Mouse (Mus musculus): ENCODE results near the gene Cux2. TPM values are rescaled to one million over a fixed set of nuclear protein-coding genes. Genes with fewer than 3 reads are reported as not detected.

The Cux2 gene
- polyA plus RNA-seq, 1 experiment from 2014 or later: 14.6 TPM

DNA sequence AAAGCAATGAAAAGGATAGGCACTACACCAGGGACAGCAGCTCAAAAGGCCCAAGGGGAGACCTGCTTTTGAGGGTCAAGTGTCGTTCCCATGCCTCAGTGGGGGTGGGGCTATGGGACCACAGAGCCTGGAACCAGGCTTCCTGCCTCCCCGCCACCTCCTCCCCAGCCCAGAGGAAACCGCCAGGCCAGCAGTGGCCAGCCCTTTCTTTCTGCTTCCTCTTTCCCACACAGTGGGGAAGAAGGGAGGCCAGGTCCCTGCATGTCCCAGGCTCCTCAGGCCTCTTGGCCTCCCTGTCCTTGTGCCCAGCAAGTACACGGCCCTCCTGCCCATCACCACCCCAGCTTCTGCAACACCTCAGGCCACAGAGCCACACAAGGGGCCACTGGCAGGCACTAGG, 225.8 kb downstream of the Cux2 start:
- peaks cover 49% of the 10 kb centered on the region for H3K36me3 ChIP-seq (ENCODE audit: control insufficient read depth, insufficient read depth, low read length)
- WGBS: 60% methylated on average over 4 of the region's 4 CpGs
- H3K4me3 ChIP-seq (ENCODE audit: low read depth, low read length): no peak overlapping the region
- H3K9me3 ChIP-seq (ENCODE audit: control insufficient read depth, low read length): no peaks in the 10 kb centered on the region
- H3K27ac ChIP-seq (ENCODE audit: low read depth): no peak overlapping the region; the same call in 1 of the 2 replicates
- no peak overlapping the region for H3K4me2 ChIP-seq (ENCODE audit: low read length)
- no peak overlapping the region for H3K9ac ChIP-seq (ENCODE audit: low read length)
- ATAC-seq (replicated peaks; ENCODE audit: low FRiP score, low TSS enrichment, low read depth) (no peak; the same call in 1 of the 2 replicates), DNase-seq (ENCODE audit: low spot score) (no peak)
- no peaks in the 10 kb centered on the region; the same call in 1 of the 2 replicates for H3K4me1 ChIP-seq (replicated peaks; ENCODE audit: control insufficient read depth, insufficient read depth, low read length)
- no peaks in the 10 kb centered on the region; the same call in 1 of the 2 replicates for H3K27me3 ChIP-seq (replicated peaks; ENCODE audit: control insufficient read depth, insufficient read depth, low read length)

DNA sequence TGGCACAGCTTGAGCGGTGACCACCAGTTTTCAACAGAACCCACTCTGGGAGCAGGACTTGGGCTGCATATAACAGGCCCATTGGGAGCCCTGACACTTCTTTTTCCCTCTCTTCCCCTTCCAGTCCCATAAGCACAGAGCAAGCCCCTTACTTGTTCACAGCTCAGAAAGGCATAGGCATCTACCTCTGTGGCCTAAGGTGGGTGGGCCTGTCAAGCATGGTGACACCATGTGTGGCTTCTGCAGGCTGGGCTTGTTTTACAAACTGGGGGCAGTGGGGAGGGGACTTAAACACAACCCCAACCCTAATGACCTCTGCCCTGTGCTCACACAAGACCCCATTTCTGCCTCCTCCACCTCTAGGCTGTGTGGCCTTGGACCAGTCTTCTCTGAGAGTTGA, 226.2 kb downstream of the Cux2 start:
- no peak overlapping the region for H3K4me3 ChIP-seq (ENCODE audit: low read depth, low read length)
- no peaks in the 10 kb centered on the region for H3K4me1 ChIP-seq (replicated peaks; ENCODE audit: control insufficient read depth, insufficient read depth, low read length)
- peaks cover 54% of the 10 kb centered on the region for H3K36me3 ChIP-seq (ENCODE audit: control insufficient read depth, insufficient read depth, low read length)
- DNase-seq (ENCODE audit: low spot score): no peak
- no peak overlapping the region for H3K4me2 ChIP-seq (ENCODE audit: low read length)
- H3K27me3 ChIP-seq (replicated peaks; ENCODE audit: control insufficient read depth, insufficient read depth, low read length): no peaks in the 10 kb centered on the region; the same call in 1 of the 2 replicates
- H3K9ac ChIP-seq (ENCODE audit: low read length): no peak overlapping the region
- WGBS: 95% methylated on average over 1 of the region's 1 CpGs
- no peaks in the 10 kb centered on the region for H3K9me3 ChIP-seq (ENCODE audit: control insufficient read depth, low read length)
- no peak overlapping the region for H3K27ac ChIP-seq (ENCODE audit: low read depth)
- ATAC-seq (replicated peaks; ENCODE audit: low FRiP score, low TSS enrichment, low read depth): no peak

- Histone ChIP-seq H3K4me2 (ENCODE audit: low read length) (no peak overlapping the region), H3K4me3 (ENCODE audit: low read depth, low read length) (no peak overlapping the region), H3K36me3 (ENCODE audit: control insufficient read depth, insufficient read depth, low read length) (peaks cover 56% of the 10 kb centered on the region), H3K4me1 (replicated peaks; ENCODE audit: control insufficient read depth, insufficient read depth, low read length) (no peaks in the 10 kb centered on the region), H3K9me3 (ENCODE audit: control insufficient read depth, low read length) (no peaks in the 10 kb centered on the region), H3K9ac (ENCODE audit: low read length) (no peak overlapping the region), H3K27me3 (replicated peaks; ENCODE audit: control insufficient read depth, insufficient read depth, low read length) (no peaks in the 10 kb centered on the region), H3K27ac (ENCODE audit: low read depth) (no peak overlapping the region)
- no peak for DNase-seq (ENCODE audit: low spot score)
- ATAC-seq (replicated peaks; ENCODE audit: low FRiP score, low TSS enrichment, low read depth): no peak
- 79% methylated on average over 7 of the region's 7 CpGs for WGBS
Observed at GRCm38 (mm10) chr5:121822786-121823505, 227.0 kb downstream of the Cux2 start.

- Histone ChIP-seq H3K36me3 (ENCODE audit: control insufficient read depth, insufficient read depth, low read length) (peaks cover 61% of the 10 kb centered on the region), H3K27me3 (replicated peaks; ENCODE audit: control insufficient read depth, insufficient read depth, low read length) (no peaks in the 10 kb centered on the region), H3K4me2 (ENCODE audit: low read length) (no peak overlapping the region), H3K4me1 (replicated peaks; ENCODE audit: control insufficient read depth, insufficient read depth, low read length) (no peaks in the 10 kb centered on the region), H3K27ac (ENCODE audit: low read depth) (no peak overlapping the region), H3K9ac (ENCODE audit: low read length) (no peak overlapping the region), H3K9me3 (ENCODE audit: control insufficient read depth, low read length) (no peaks in the 10 kb centered on the region), H3K4me3 (ENCODE audit: low read depth, low read length) (no peak overlapping the region)
- ATAC-seq (replicated peaks; ENCODE audit: low FRiP score, low TSS enrichment, low read depth): no peak
- no peak for DNase-seq (ENCODE audit: low spot score)
- 75% methylated on average over 5 of the region's 5 CpGs for WGBS
Observed at GRCm38 (mm10) chr5:121821552-121821951, 228.3 kb downstream of the Cux2 start.

DNA sequence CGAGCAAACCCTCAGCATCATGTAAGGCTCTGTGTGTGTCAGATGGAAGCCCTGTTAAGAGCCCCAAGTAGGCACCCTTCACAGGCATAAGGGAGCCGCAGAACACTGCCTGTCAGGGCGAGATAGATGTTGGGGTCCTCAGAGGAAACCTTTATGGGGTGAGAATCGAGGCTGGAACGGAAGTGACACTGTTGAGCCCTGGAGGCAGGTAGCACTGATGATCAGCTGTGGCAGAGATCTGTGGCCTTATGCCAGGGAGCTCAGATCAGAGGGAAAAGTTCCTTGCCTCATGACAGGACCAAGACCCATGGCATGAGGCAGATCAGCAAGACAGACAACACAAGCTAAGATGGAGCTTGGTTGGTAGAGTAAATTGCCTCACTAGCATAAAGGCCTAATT, 228.8 kb downstream of the Cux2 start:
- Histone ChIP-seq H3K27ac (ENCODE audit: low read depth) (no peak overlapping the region), H3K27me3 (replicated peaks; ENCODE audit: control insufficient read depth, insufficient read depth, low read length) (no peaks in the 10 kb centered on the region), H3K9me3 (ENCODE audit: control insufficient read depth, low read length) (no peaks in the 10 kb centered on the region), H3K4me1 (replicated peaks; ENCODE audit: control insufficient read depth, insufficient read depth, low read length) (no peaks in the 10 kb centered on the region), H3K36me3 (ENCODE audit: control insufficient read depth, insufficient read depth, low read length) (peaks cover 62% of the 10 kb centered on the region), H3K4me2 (ENCODE audit: low read length) (no peak overlapping the region), H3K4me3 (ENCODE audit: low read depth, low read length) (no peak overlapping the region), H3K9ac (ENCODE audit: low read length) (no peak overlapping the region)
- WGBS: 84% methylated on average over 5 of the region's 5 CpGs
- DNase-seq (ENCODE audit: low spot score) (no peak), ATAC-seq (replicated peaks; ENCODE audit: low FRiP score, low TSS enrichment, low read depth) (no peak)

DNA sequence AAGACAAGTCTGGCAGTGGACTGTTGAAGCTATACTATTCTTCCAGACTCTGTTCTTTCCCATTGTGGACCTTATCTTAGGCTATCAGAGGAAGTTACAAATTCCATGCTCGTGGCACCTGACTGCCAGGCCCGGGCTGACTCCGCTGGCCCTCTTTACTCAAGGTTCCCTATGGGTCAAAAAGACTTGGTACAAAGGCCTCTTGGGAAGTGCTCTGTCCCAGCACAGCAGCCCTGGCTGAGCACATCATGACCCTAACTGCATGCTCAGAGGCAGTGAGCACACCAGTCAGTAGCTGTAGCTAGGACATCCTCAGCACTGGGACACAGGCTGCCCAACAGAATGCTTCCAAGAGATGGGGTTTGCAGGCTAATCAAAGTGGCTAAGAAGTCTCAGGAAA, 229.2 kb downstream of the Cux2 start:
- DNase-seq (ENCODE audit: low spot score) (no peak), ATAC-seq (replicated peaks; ENCODE audit: low FRiP score, low TSS enrichment, low read depth) (no peak)
- H3K36me3 ChIP-seq (ENCODE audit: control insufficient read depth, insufficient read depth, low read length): peaks cover 66% of the 10 kb centered on the region
- 81% methylated on average over 3 of the region's 3 CpGs for WGBS
- H3K4me1 ChIP-seq (replicated peaks; ENCODE audit: control insufficient read depth, insufficient read depth, low read length): no peaks in the 10 kb centered on the region
- no peak overlapping the region for H3K4me2 ChIP-seq (ENCODE audit: low read length)
- no peak overlapping the region for H3K9ac ChIP-seq (ENCODE audit: low read length)
- no peak overlapping the region for H3K4me3 ChIP-seq (ENCODE audit: low read depth, low read length)
- H3K27ac ChIP-seq (ENCODE audit: low read depth): no peak overlapping the region
- H3K27me3 ChIP-seq (replicated peaks; ENCODE audit: control insufficient read depth, insufficient read depth, low read length): no peaks in the 10 kb centered on the region
- H3K9me3 ChIP-seq (ENCODE audit: control insufficient read depth, low read length): no peaks in the 10 kb centered on the region

- peaks cover 67% of the 10 kb centered on the region for H3K36me3 ChIP-seq (ENCODE audit: control insufficient read depth, insufficient read depth, low read length)
- ATAC-seq (replicated peaks; ENCODE audit: low FRiP score, low TSS enrichment, low read depth): no peak
- H3K27ac ChIP-seq (ENCODE audit: low read depth): no peak overlapping the region
Observed at GRCm38 (mm10) chr5:121820161-121820560, 229.7 kb downstream of the Cux2 start.

DNA sequence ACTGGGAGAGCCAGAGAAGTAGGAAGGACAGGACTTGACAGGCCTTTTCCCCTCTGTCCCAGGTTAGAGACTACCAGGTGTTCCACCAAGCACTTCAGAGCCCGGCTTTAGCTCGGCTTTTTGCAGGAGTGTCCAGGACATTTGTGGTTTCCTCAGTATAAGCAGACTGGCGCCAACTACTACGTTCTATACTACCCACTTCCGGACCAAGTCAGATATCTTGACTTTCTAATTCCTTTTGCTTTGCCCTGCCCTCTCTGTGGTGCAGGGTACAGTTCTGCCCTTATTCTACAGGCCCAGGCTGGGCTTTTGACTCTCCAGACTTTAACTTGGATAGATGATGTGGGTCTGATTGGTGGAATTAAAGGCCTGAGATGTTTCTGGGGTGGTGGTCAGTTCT, 230.3 kb downstream of the Cux2 start:
- Histone ChIP-seq H3K27me3 (replicated peaks; ENCODE audit: control insufficient read depth, insufficient read depth, low read length) (no peaks in the 10 kb centered on the region), H3K4me3 (ENCODE audit: low read depth, low read length) (no peak overlapping the region), H3K9ac (ENCODE audit: low read length) (no peak overlapping the region), H3K27ac (ENCODE audit: low read depth) (no peak overlapping the region), H3K36me3 (ENCODE audit: control insufficient read depth, insufficient read depth, low read length) (peaks cover 71% of the 10 kb centered on the region), H3K4me2 (ENCODE audit: low read length) (no peak overlapping the region), H3K9me3 (ENCODE audit: control insufficient read depth, low read length) (no peaks in the 10 kb centered on the region), H3K4me1 (replicated peaks; ENCODE audit: control insufficient read depth, insufficient read depth, low read length) (no peaks in the 10 kb centered on the region)
- DNase-seq (ENCODE audit: low spot score): no peak
- ATAC-seq (replicated peaks; ENCODE audit: low FRiP score, low TSS enrichment, low read depth): no peak
- WGBS: 93% methylated on average over 5 of the region's 5 CpGs

More at GRCm38 (mm10) chr5:121820161-121820560, 229.7 kb downstream of the Cux2 start:
- Histone ChIP-seq H3K9me3 (ENCODE audit: control insufficient read depth, low read length) (no peaks in the 10 kb centered on the region), H3K4me2 (ENCODE audit: low read length) (no peak overlapping the region), H3K4me1 (replicated peaks; ENCODE audit: control insufficient read depth, insufficient read depth, low read length) (no peaks in the 10 kb centered on the region), H3K27me3 (replicated peaks; ENCODE audit: control insufficient read depth, insufficient read depth, low read length) (no peaks in the 10 kb centered on the region), H3K9ac (ENCODE audit: low read length) (no peak overlapping the region), H3K4me3 (ENCODE audit: low read depth, low read length) (no peak overlapping the region)
- WGBS: 74% methylated on average over 2 of the region's 2 CpGs
- no peak for DNase-seq (ENCODE audit: low spot score)

DNA sequence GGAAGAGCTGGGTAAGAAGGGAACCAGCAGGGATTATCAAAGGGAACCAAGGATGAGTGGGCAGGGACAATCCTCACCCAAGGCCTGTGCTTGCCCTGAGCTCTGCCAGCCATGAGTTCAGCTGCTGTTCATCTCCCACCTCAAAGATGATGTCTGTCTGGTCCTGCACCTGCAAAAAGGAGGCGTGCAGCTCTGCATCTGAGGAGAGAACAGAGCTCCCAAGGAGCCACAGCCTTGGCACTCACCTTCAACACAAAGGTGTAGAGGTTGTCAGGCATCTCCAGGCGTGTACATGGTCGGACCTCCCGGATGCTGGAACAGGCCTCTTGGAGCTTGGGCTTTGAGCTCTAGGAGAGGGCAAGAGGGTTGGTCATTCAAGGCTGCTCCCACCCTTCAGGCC, 231.0 kb downstream of the Cux2 start:
- no peak for ATAC-seq (replicated peaks; ENCODE audit: low FRiP score, low TSS enrichment, low read depth)
- H3K4me2 ChIP-seq (ENCODE audit: low read length): no peak overlapping the region
- H3K36me3 ChIP-seq (ENCODE audit: control insufficient read depth, insufficient read depth, low read length): peaks cover 78% of the 10 kb centered on the region
- no peak overlapping the region for H3K9ac ChIP-seq (ENCODE audit: low read length)
- H3K27ac ChIP-seq (ENCODE audit: low read depth): no peak overlapping the region
- DNase-seq (ENCODE audit: low spot score): no peak
- no peaks in the 10 kb centered on the region for H3K27me3 ChIP-seq (replicated peaks; ENCODE audit: control insufficient read depth, insufficient read depth, low read length)
- no peaks in the 10 kb centered on the region for H3K9me3 ChIP-seq (ENCODE audit: control insufficient read depth, low read length)
- H3K4me3 ChIP-seq (ENCODE audit: low read depth, low read length): no peak overlapping the region
- 91% methylated on average over 4 of the region's 4 CpGs for WGBS
- H3K4me1 ChIP-seq (replicated peaks; ENCODE audit: control insufficient read depth, insufficient read depth, low read length): no peaks in the 10 kb centered on the region
